Mouse (Mus musculus): ENCODE data around the gene Palld. TPM values are rescaled to one million over a fixed set of nuclear protein-coding genes. Genes with fewer than 3 reads are reported as not detected.

The Palld gene
- polyA plus RNA-seq, 1 experiment from 2014 or later, result 71.1 TPM

- Histone ChIP-seq H3K27ac (peak overlapping the region; percentile 90), H3K27me3 (ENCODE audit: low read depth, poor library complexity, severe bottlenecking) (no peaks in the 10 kb centered on the region), H3K36me3 (peaks cover 7% of the 10 kb centered on the region; the same call in 1 of the 2 replicates), H3K4me1 (peaks cover 55% of the 10 kb centered on the region), H3K4me3 (peak overlapping the region; percentile 62), H3K9me3 (replicated peaks) (no peaks in the 10 kb centered on the region)
- peak; percentile 55 for DNase-seq (ENCODE audit: low spot score)
- WGBS, result 6% methylated on average over 8 of the region's 8 CpGs
These were observed 311.0 kb downstream of the Palld start for GRCm38 (mm10) chr8:61591446-61591845.

GRCm38 (mm10) chr8:61590551-61591431 lies 311.7 kb downstream of the Palld start:
- Histone ChIP-seq H3K4me3 (peak overlapping the region; percentile 62), H3K36me3 (peaks cover 9% of the 10 kb centered on the region; the same call in 1 of the 2 replicates), H3K9me3 (replicated peaks) (no peaks in the 10 kb centered on the region), H3K27me3 (ENCODE audit: low read depth, poor library complexity, severe bottlenecking) (no peaks in the 10 kb centered on the region), H3K27ac (peak overlapping the region; percentile 90), H3K4me1 (peaks cover 51% of the 10 kb centered on the region)
- WGBS, result 0% methylated on average over 35 of the region's 35 CpGs
- DNase-seq (ENCODE audit: low spot score), result peak; percentile 96

- 2% methylated on average over 11 of the region's 11 CpGs for WGBS
- H3K36me3 ChIP-seq, result peaks cover 11% of the 10 kb centered on the region
- H3K4me1 ChIP-seq, result peaks cover 50% of the 10 kb centered on the region
- peak overlapping the region; percentile 90 for H3K27ac ChIP-seq
- DNase-seq (ENCODE audit: low spot score), result peak; percentile 52
- H3K4me3 ChIP-seq, result peak overlapping the region; percentile 62
- no peaks in the 10 kb centered on the region for H3K27me3 ChIP-seq (ENCODE audit: low read depth, poor library complexity, severe bottlenecking)
- H3K9me3 ChIP-seq (replicated peaks), result no peaks in the 10 kb centered on the region
These were observed 312.5 kb downstream of the Palld start for GRCm38 (mm10) chr8:61589972-61590391.

GRCm38 (mm10) chr8:61588336-61588735 lies 314.2 kb downstream of the Palld start:
- DNase-seq (ENCODE audit: low spot score), result no peak
- WGBS, result 88% methylated on average over 1 of the region's 1 CpGs
- no peaks in the 10 kb centered on the region for H3K27me3 ChIP-seq (ENCODE audit: low read depth, poor library complexity, severe bottlenecking)
- no peaks in the 10 kb centered on the region for H3K9me3 ChIP-seq (replicated peaks)
- H3K27ac ChIP-seq, result no peak overlapping the region
- peaks cover 26% of the 10 kb centered on the region for H3K36me3 ChIP-seq
- peaks cover 43% of the 10 kb centered on the region for H3K4me1 ChIP-seq
- no peak overlapping the region for H3K4me3 ChIP-seq

GRCm38 (mm10) chr8:61587731-61588130 lies 314.8 kb downstream of the Palld start:
- Histone ChIP-seq H3K27me3 (ENCODE audit: low read depth, poor library complexity, severe bottlenecking) (no peaks in the 10 kb centered on the region), H3K4me1 (peaks cover 39% of the 10 kb centered on the region), H3K4me3 (no peak overlapping the region), H3K36me3 (peaks cover 27% of the 10 kb centered on the region), H3K9me3 (replicated peaks) (no peaks in the 10 kb centered on the region), H3K27ac (no peak overlapping the region)
- 84% methylated on average over 3 of the region's 3 CpGs for WGBS
- DNase-seq (ENCODE audit: low spot score), result no peak

GRCm38 (mm10) chr8:61586529-61586928 lies 316.0 kb downstream of the Palld start:
- Histone ChIP-seq H3K27ac (no peak overlapping the region), H3K27me3 (ENCODE audit: low read depth, poor library complexity, severe bottlenecking) (no peaks in the 10 kb centered on the region), H3K4me1 (peaks cover 28% of the 10 kb centered on the region), H3K9me3 (replicated peaks) (no peaks in the 10 kb centered on the region), H3K36me3 (peaks cover 35% of the 10 kb centered on the region), H3K4me3 (no peak overlapping the region)
- no peak for DNase-seq (ENCODE audit: low spot score)
- WGBS, result 89% methylated on average over 3 of the region's 3 CpGs

GRCm38 (mm10) chr8:61585746-61586145 lies 316.7 kb downstream of the Palld start:
- Histone ChIP-seq H3K27me3 (ENCODE audit: low read depth, poor library complexity, severe bottlenecking) (no peaks in the 10 kb centered on the region), H3K27ac (no peak overlapping the region), H3K4me3 (no peak overlapping the region), H3K9me3 (replicated peaks) (no peaks in the 10 kb centered on the region), H3K36me3 (peaks cover 35% of the 10 kb centered on the region), H3K4me1 (peaks cover 22% of the 10 kb centered on the region)
- WGBS, result 86% methylated on average over 3 of the region's 3 CpGs
- DNase-seq (ENCODE audit: low spot score), result no peak

GRCm38 (mm10) chr8:61584714-61585383 lies 317.6 kb downstream of the Palld start:
- WGBS, result 88% methylated on average over 5 of the region's 5 CpGs
- Histone ChIP-seq H3K4me3 (no peak overlapping the region), H3K27me3 (ENCODE audit: low read depth, poor library complexity, severe bottlenecking) (no peaks in the 10 kb centered on the region), H3K27ac (no peak overlapping the region), H3K36me3 (peaks cover 35% of the 10 kb centered on the region), H3K9me3 (replicated peaks) (no peaks in the 10 kb centered on the region), H3K4me1 (peaks cover 25% of the 10 kb centered on the region)
- no peak for DNase-seq (ENCODE audit: low spot score)

- Histone ChIP-seq H3K36me3 (peaks cover 44% of the 10 kb centered on the region), H3K9me3 (replicated peaks) (no peaks in the 10 kb centered on the region), H3K27me3 (ENCODE audit: low read depth, poor library complexity, severe bottlenecking) (no peaks in the 10 kb centered on the region), H3K4me1 (peaks cover 14% of the 10 kb centered on the region), H3K27ac (no peak overlapping the region), H3K4me3 (no peak overlapping the region)
- no peak for DNase-seq (ENCODE audit: low spot score)
- 93% methylated on average over 8 of the region's 8 CpGs for WGBS
These were observed 319.9 kb downstream of the Palld start for GRCm38 (mm10) chr8:61582547-61582946.

GRCm38 (mm10) chr8:61581259-61581658 lies 321.2 kb downstream of the Palld start:
- Histone ChIP-seq H3K36me3 (peaks cover 41% of the 10 kb centered on the region), H3K4me1 (peaks cover 14% of the 10 kb centered on the region), H3K27ac (no peak overlapping the region), H3K4me3 (no peak overlapping the region), H3K27me3 (ENCODE audit: low read depth, poor library complexity, severe bottlenecking) (no peaks in the 10 kb centered on the region), H3K9me3 (replicated peaks) (no peaks in the 10 kb centered on the region)
- WGBS, result 80% methylated on average over 5 of the region's 5 CpGs
- DNase-seq (ENCODE audit: low spot score), result no peak

- DNase-seq (ENCODE audit: low spot score), result no peak
- H3K4me3 ChIP-seq, result no peak overlapping the region
- no peaks in the 10 kb centered on the region for H3K9me3 ChIP-seq (replicated peaks)
- H3K36me3 ChIP-seq, result peaks cover 36% of the 10 kb centered on the region
- no peak overlapping the region for H3K27ac ChIP-seq
- no peaks in the 10 kb centered on the region for H3K27me3 ChIP-seq (ENCODE audit: low read depth, poor library complexity, severe bottlenecking)
- 72% methylated on average over 4 of the region's 4 CpGs for WGBS
- peaks cover 19% of the 10 kb centered on the region for H3K4me1 ChIP-seq
These were observed 322.7 kb downstream of the Palld start for GRCm38 (mm10) chr8:61579831-61580230.

- DNase-seq (ENCODE audit: low spot score), result no peak
- H3K36me3 ChIP-seq, result peaks cover 28% of the 10 kb centered on the region
- H3K27ac ChIP-seq, result no peak overlapping the region
- peaks cover 19% of the 10 kb centered on the region for H3K4me1 ChIP-seq
- no peaks in the 10 kb centered on the region for H3K9me3 ChIP-seq (replicated peaks)
- H3K27me3 ChIP-seq (ENCODE audit: low read depth, poor library complexity, severe bottlenecking), result no peaks in the 10 kb centered on the region
- WGBS, result 89% methylated on average over 6 of the region's 6 CpGs
- no peak overlapping the region for H3K4me3 ChIP-seq
These were observed 323.7 kb downstream of the Palld start for GRCm38 (mm10) chr8:61578754-61579153.

- 71% methylated on average over 4 of the region's 4 CpGs for WGBS
- Histone ChIP-seq H3K4me3 (no peak overlapping the region), H3K27ac (no peak overlapping the region), H3K9me3 (replicated peaks) (no peaks in the 10 kb centered on the region), H3K36me3 (peaks cover 20% of the 10 kb centered on the region; the same call in 1 of the 2 replicates), H3K27me3 (ENCODE audit: low read depth, poor library complexity, severe bottlenecking) (no peaks in the 10 kb centered on the region), H3K4me1 (peaks cover 15% of the 10 kb centered on the region)
- DNase-seq (ENCODE audit: low spot score), result no peak
These were observed 327.3 kb downstream of the Palld start for GRCm38 (mm10) chr8:61575096-61575653.
